Mouse (Mus musculus): ENCODE measurements around the gene Fam131b. TPM values are rescaled to one million over a fixed set of nuclear protein-coding genes. Genes with fewer than 3 reads are reported as not detected.
A peak's percentile ranks its signal among the peaks of the same experiment; 100 is the strongest.

The Fam131b gene
- polyA plus RNA-seq, 1 experiment = 88.1 TPM

DNA sequence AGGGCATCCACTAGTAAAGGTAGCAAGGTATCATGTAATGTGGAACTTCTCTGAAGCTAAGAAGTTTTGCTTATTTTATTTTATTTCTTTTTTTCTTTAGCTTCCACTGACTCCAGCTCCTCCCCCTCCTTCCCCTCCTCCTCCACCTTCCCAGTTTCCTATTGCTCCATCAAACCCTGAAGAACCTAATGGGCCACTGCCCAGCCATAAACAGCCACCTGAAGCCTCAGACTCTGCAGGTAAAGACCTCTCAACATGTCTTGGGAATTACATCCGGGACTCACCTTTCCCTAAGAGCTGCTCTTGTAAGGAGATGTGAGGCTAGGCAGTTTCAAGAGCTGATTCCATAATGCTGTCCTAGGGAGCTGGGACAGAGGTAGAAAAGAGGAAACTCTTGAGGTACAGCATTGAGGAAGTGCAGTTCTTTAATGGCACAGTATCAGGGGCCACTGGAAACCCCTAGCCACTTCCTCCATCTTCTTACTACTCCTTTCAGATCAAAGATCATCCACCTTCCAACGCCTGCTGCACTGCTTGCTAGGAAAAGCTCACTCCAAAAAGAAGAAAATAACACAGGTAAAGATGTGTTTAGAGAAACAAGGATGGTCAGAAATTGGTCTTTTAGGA lies 13.9 kb downstream of the Fam131b start:
- Histone ChIP-seq H3K27ac (ENCODE audit: insufficient read depth, low read length) (no peak overlapping the region), H3K4me3 (ENCODE audit: insufficient read depth, low read length) (no peak overlapping the region), H3K4me1 (ENCODE audit: control insufficient read depth, insufficient read depth, low read length) (no peaks in the 10 kb centered on the region)
- no peak for TF ChIP-seq CTCF (IDR thresholded peaks at IDR 0.05; ENCODE audit: extremely low read depth, insufficient read depth, low read length)

DNA sequence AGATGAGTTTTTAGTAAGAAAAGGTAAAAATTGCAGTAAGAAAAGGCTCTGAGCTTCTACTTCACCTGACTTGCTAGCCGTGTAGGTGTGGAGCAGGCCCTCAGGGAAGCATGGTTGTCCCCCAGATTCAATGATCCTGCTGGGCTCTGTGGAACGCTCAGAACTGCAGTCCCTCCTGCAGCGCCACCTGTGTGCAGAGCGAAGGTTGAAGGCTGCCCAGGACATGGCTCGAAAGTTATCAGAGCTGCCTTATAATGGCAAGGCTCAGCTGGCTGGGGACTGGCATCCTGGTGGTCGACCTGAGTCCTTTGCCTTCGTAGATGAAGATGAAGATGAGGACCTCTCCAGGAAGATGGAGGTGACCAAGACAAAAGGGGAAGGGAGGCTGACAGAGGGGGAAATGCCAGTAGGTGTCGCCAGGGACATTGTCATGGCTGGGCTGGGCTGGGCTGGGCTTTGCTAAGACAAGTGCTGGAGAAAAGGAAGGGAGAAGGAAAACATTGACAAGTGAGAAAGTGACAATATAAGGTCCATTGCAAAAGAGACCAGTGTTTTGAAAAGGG lies 14.5 kb downstream of the Fam131b start:
- Histone ChIP-seq H3K4me1 (ENCODE audit: control insufficient read depth, insufficient read depth, low read length) (no peaks in the 10 kb centered on the region), H3K4me3 (ENCODE audit: insufficient read depth, low read length) (no peak overlapping the region), H3K27ac (ENCODE audit: insufficient read depth, low read length) (no peak overlapping the region)
- TF ChIP-seq POLR2A (IDR thresholded peaks at IDR 0.05; ENCODE audit: extremely low read depth, insufficient read depth, low read length) (no peak), CTCF (IDR thresholded peaks at IDR 0.05; ENCODE audit: extremely low read depth, insufficient read depth, low read length) (0 out of 2 replicates have a peak, but pooled peaks have one; percentile 6)

DNA sequence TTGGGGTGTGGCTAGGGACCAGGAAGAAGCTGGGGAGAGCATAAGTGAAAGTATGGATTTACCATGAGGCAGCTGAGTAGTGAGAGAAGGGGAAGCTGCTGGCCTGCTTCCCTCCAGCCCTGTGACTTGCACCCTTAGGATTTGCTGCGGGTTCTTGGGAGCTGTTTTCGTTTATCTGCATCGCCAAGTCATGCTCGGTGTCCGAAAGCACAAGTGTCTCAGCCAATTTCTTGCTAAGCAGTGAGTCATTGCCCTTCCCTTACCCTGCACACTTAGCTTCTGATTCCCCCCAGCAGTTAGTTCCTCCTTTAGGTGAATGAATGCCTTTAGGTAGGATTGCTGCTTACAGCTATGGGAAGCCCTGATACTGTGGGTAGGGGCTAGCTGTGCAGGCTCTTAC lies 25.1 kb downstream of the Fam131b start:
- Histone ChIP-seq H3K4me1 (ENCODE audit: control insufficient read depth, insufficient read depth, low read length) (no peaks in the 10 kb centered on the region), H3K27ac (ENCODE audit: insufficient read depth, low read length) (no peak overlapping the region), H3K4me3 (ENCODE audit: insufficient read depth, low read length) (no peak overlapping the region)
- TF ChIP-seq CTCF (IDR thresholded peaks at IDR 0.05; ENCODE audit: extremely low read depth, insufficient read depth, low read length) (no peak), POLR2A (IDR thresholded peaks at IDR 0.05; ENCODE audit: extremely low read depth, insufficient read depth, low read length) (no peak)

DNA sequence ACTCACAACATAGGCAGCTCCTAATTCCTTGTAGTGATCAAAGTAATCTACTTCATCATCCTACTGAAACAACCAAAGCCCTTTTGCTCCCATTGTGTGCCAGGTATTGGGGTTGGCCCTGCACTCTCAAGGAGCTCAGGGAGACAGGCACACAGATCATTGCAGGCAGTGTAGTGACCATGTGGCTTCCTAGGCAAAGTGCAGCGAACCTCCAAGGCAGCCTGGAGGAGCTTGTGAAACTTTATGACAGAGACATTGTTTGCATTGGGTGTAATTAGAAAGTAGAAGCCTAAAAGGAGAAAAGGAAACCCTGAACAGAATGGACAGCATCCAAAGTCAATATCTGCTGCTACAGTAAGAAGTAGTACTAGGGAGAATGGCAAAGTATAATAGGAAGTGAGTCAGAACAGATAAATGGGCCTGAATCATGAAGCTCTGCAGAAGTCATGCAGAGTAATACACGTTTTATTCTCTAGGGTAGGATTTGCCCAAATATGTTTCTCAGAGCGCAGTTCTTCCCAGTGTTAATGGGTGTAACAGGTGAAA lies 28.8 kb downstream of the Fam131b start:
- no peak overlapping the region for H3K27ac ChIP-seq (ENCODE audit: insufficient read depth, low read length)
- no peak overlapping the region for H3K4me3 ChIP-seq (ENCODE audit: insufficient read depth, low read length)
- no peak for TF ChIP-seq CTCF (IDR thresholded peaks at IDR 0.05; ENCODE audit: extremely low read depth, insufficient read depth, low read length)
- TF ChIP-seq POLR2A (IDR thresholded peaks at IDR 0.05; ENCODE audit: extremely low read depth, insufficient read depth, low read length) = no peak
- no peaks in the 10 kb centered on the region for H3K4me1 ChIP-seq (ENCODE audit: control insufficient read depth, insufficient read depth, low read length)

DNA sequence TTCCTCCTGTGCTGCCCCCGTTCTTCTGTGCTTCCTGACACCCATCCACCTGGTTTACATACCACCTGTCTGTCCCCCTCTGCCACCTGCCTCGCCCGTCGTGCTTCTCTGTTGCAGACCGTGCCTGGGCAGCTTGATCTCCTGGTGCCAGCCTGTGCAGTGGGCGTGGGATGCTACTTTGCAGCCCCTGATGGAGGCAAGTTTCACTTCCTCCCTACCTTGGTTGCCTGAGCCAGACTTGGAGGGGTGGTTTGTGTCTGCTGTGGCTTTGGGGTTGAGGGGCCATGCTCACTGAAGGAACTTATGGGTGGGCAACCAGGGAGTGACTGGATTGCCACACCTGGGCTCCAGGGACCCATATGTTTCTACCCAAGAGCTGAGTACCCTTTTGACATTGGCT lies 31.1 kb downstream of the Fam131b start:
- H3K27ac ChIP-seq (ENCODE audit: insufficient read depth, low read length) = no peak overlapping the region
- no peaks in the 10 kb centered on the region for H3K4me1 ChIP-seq (ENCODE audit: control insufficient read depth, insufficient read depth, low read length)
- no peak overlapping the region for H3K4me3 ChIP-seq (ENCODE audit: insufficient read depth, low read length)
- TF ChIP-seq CTCF (IDR thresholded peaks at IDR 0.05; ENCODE audit: extremely low read depth, insufficient read depth, low read length) = no peak
- TF ChIP-seq POLR2A (IDR thresholded peaks at IDR 0.05; ENCODE audit: extremely low read depth, insufficient read depth, low read length) = no peak

DNA sequence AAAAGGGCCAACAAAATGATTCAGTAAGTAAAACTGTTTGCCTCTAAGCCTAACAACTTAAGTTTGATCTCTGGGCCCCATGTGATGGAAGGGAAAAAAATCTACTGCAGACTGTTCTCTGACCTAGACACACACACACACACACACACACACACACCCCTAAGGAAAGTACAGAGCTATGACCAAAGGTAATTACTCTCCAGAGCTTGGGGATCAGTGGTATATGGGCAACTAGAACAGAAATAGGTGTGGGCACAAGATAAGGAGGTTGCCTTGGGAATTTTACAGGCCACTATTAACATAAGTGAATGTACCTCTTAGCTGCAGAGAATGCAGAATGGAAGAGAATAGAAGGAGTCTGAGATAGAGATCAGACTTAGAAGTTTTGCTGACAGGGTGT lies 36.9 kb downstream of the Fam131b start:
- Histone ChIP-seq H3K4me1 (ENCODE audit: control insufficient read depth, insufficient read depth, low read length) (no peaks in the 10 kb centered on the region), H3K4me3 (ENCODE audit: insufficient read depth, low read length) (no peak overlapping the region), H3K27ac (ENCODE audit: insufficient read depth, low read length) (no peak overlapping the region)
- TF ChIP-seq CTCF (IDR thresholded peaks at IDR 0.05; ENCODE audit: extremely low read depth, insufficient read depth, low read length) (no peak), POLR2A (IDR thresholded peaks at IDR 0.05; ENCODE audit: extremely low read depth, insufficient read depth, low read length) (no peak)

DNA sequence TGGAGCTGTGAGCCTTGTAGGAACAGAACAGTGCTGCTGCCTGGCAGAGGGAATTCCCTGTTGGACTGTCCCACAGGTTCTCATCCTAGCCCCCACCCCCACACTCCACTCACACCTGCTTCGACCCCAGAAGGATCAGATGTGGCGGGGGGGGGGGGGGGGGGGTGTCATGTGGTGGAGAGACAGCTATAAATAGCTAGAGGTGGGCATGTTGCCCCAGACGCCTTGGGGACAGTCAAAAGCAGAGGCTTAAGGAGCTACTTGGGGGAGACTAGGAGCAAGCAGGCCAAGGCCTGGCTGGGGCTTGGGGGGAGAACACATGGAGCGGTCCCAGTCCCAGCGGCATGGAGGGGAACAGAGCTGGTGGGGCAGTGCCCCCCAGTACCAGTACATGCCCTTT lies 38.0 kb downstream of the Fam131b start, which contains the start of gene Clcn1:
Gene Clcn1 (plus strand): TSS at position 238 of the 400 bp plus-strand sequence.
- no peaks in the 10 kb centered on the region for H3K4me1 ChIP-seq (ENCODE audit: control insufficient read depth, insufficient read depth, low read length)
- TF ChIP-seq POLR2A (IDR thresholded peaks at IDR 0.05; ENCODE audit: extremely low read depth, insufficient read depth, low read length) (no peak), CTCF (IDR thresholded peaks at IDR 0.05; ENCODE audit: extremely low read depth, insufficient read depth, low read length) (no peak)
- H3K4me3 ChIP-seq (ENCODE audit: insufficient read depth, low read length) = no peak within 1 kb of the TSS
- no peak within 1 kb of the TSS for H3K27ac ChIP-seq (ENCODE audit: insufficient read depth, low read length)

DNA sequence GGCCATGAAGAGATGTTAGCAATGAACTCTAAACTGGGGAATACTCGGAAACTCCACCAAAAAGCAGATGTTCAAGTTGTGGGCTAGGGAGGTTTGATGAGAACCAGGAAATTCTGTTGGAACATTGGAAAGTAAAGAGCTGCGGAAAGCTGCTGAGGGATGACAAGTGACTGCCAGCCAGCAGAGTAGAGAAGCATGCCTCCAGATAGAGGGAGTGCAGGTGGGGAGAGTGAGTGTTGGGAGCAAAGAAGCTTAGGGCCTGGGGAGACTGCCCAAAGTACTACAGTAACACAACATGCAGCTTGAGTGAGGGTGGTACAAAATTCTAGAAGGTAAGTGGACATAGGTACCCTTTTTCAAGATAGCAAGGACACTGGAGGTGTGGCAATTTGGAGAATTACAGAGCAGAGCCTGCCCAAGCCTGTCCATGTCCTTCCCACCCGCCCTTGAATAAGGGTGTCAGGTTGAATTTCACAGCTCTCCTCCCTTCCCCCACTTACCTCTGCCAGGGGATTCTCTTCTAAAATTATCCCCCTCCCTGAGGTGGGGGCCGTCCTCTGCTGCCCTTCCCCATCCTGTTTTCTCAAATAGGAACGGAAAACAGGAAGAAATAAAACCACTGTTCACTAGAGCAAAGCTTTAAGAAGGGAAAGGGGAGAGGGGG lies 41.4 kb downstream of the Fam131b start:
- H3K4me3 ChIP-seq (ENCODE audit: insufficient read depth, low read length) = no peak overlapping the region
- no peak overlapping the region for H3K27ac ChIP-seq (ENCODE audit: insufficient read depth, low read length)
- peaks cover 3% of the 10 kb centered on the region; the same call in 1 of the 2 replicates for H3K4me1 ChIP-seq (ENCODE audit: control insufficient read depth, insufficient read depth, low read length)
- TF ChIP-seq CTCF (IDR thresholded peaks at IDR 0.05; ENCODE audit: extremely low read depth, insufficient read depth, low read length) (no peak), POLR2A (IDR thresholded peaks at IDR 0.05; ENCODE audit: extremely low read depth, insufficient read depth, low read length) (no peak)

DNA sequence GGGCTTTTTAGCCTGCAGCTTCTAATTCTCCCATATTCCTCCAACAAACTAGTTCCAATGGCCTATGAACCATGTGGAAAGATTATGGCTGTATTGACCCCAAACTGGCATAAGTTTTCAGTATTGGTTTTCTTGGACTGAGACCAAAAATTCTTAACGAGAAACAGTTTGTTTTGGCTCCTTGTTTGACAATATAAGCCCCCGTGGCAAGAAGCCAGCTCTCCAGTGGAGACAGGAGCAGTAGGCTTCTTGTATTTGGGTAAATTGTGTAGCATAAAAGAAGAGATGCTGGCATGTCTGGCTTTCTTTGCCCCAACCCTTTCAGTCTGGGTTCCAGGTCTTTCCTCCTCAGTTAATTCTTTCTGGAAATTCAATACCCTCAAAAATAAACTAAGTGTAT lies 48.3 kb downstream of the Fam131b start:
- Histone ChIP-seq H3K4me1 (ENCODE audit: control insufficient read depth, insufficient read depth, low read length) (peaks cover 1% of the 10 kb centered on the region; the same call in 1 of the 2 replicates), H3K27ac (ENCODE audit: insufficient read depth, low read length) (no peak overlapping the region), H3K4me3 (ENCODE audit: insufficient read depth, low read length) (no peak overlapping the region)
- no peak for TF ChIP-seq POLR2A (IDR thresholded peaks at IDR 0.05; ENCODE audit: extremely low read depth, insufficient read depth, low read length)
- TF ChIP-seq CTCF (IDR thresholded peaks at IDR 0.05; ENCODE audit: extremely low read depth, insufficient read depth, low read length) = no peak

Measured in cortical plate, adult 2 months (tissue).